Mouse (Mus musculus): ENCODE data around the gene Chd1l.

The Chd1l gene

DNA sequence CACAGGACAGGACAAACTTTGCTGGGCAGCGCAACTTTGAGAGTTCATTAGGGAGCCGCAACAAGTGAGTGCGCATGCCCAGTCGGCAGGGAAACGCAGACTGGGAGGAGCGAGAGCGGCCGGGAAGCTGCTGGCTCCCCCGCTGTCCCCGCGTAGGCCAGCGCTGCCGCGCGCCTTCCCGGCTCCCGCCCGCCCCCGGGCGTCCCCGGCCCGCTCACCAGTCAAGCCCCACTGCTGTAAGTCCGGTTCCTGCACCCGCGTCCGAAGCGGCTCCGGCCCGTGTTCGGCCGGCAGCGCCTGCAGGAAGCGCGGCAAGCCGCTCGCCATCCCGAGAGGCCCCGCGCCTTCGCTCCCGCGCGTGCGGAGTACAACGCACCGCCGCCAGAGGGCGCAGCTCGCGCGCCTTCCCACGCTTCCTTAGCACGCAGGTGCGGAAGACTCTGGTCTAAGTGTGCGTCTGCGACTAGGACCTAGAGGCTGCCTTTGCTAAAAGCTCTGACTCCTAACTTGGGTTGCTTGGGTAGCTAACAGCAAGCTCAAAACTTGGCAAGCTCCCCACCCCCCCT, at the start of gene Chd1l:
Gene Chd1l (minus strand): TSS at position 359 of the 566 bp plus-strand sequence.
- peak; percentile 81 to 83 for DNase-seq

DNA sequence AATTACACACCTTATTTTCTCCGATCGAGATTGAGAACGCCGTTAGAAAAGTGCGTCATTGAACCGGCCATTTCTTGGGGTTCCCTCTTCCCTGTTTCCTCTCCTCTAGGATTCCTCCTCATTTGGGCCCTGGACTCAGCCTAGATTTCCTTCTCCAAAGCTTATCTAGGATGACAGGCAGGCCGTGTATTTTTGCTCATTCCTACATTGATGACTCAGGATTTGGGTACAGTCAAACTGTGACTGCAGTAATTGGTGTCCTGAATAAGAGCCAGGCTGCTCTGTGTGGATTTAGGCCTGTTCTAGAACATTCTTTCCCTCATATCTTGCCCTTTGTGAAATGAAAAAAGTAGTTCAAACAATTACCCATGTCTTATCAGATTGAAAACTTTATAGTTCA, 49.7 kb upstream of the Chd1l start:
- no peak for DNase-seq

DNA sequence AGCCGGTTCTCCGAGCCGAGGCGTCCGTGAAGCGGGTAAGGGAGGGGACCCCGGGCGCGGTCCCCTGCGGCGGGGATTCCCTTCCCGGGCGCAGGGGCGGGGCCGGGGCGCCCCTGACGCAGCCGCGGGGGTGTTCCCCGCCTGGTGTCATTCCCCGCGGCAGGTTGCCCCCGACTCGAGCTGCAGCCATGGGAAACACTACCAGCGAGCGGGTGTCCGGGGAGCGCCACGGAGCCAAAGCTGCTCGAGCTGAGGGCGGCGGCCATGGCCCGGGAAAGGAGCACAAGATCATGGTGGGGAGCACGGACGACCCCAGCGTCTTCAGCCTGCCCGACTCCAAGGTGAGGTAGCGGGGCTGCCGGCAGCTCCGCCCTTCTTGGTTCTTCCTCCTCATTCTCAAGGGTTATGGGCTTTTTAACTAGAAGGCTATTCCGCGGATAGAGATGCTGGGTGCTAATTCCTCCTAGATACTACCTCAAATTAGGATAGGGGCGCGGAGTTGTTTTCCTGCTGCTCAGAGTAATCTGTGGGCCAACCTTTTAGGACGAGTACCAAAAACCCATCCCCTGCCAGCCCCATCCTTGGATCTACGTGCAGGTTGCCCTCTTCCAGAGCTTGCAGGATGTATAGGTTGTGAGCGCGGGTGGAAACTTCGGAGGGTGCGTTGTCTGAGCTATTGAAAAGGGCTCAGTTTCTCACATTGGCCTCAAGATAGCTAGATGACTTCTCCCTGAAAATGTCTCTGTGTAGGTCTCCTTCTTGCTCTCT, 48.6 kb upstream of the Chd1l start:
- DNase-seq: peak; percentile 73 to 77

DNA sequence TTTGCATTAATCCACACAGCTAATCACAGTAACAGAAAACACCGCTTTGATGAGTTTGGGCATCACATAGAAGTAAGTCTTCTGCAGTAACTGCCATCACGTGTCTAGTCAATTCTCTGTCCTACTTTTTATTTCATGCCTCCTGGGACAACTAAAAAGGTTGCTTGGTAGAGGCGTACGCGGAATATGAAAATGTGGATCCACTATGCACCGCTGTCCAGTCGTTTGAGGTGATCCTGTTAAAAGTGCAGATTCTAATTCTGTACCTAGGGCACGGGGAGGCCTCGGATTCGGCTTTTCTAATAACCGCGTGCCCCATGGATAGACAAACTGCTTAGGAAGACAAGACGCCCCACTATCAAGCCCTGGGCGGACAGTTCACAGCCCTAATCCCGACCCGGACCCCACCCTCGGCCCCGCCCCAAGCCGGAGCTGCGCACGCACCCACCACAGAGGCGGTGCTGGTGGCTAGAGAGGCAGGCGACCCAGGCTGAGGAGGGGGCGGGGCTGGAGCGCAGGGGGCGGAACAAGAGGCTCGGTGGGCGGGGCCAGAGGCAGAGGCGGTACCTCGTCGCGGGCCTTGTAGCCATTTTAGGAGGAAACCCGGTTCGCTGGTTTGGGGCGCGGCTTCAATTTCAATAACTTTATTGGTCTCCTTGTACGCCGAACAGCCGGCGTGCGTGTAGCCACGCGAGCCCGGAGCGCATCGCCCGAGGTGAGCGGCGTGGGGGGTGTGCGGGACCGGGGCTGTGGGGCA, 47.8 kb upstream of the Chd1l start, which contains the start of gene Prkab2:
Gene Prkab2 (plus strand): TSS at position 539 of the 757 bp plus-strand sequence.
- DNase-seq: peak; percentile 97 to 99

DNA sequence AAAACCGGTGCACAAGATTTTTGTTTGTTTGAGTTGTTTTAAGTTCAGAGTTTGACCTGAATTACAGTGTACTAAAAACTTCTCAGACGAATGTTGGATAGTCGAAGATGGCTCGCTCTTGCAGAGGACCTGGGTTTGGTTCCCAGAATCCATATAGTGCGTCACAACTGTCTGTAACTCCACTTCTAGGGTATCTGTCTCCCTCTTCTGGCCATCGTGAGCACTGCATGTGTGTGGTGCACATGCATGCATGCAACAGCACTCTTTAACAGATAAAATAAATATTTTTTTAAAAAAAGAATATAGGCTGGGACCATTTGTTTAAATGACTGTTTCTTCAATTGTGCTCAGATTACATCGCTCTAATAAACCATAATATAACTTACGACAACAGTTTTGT, 44.9 kb upstream of the Chd1l start:
- peak; percentile 16 to 17 for DNase-seq

DNA sequence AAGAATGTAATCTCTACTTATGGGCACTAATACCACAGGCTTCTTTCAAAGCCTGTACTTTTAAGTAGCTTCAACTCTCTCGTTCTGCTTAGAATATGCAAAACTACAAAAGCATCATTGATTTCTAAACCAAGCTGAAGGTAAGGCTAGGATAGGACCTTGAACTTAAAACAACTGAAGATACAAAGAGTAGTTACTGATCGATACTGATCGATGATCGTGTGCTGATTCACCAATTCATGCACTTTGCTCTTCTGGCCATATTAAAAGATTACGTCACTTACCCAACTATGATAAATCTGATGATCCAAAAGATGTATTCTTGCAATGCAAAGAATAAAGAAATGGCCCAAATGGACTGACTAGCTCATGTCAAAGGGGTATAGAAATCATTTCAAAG, 43.8 kb upstream of the Chd1l start:
- DNase-seq: no peak

DNA sequence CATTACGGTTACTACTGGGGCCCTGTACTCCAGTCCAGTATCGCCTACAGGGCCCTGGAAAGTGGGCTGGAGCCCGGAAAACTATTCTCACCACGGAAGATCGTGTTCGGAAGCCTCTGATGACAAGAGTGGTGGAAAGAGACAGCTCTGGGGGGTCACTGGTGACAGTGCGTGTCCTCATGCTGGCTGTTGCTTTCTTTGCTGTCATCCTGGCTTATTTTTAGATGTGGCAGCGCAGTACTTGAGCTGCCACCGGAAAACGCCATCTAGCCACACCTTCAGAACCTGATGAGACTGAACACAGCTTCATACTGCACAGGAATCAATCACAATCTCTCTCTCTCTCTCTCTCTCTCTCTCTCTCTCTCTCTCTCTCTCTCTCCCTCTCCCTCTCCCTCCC, 41.6 kb upstream of the Chd1l start:
- no peak for DNase-seq

DNA sequence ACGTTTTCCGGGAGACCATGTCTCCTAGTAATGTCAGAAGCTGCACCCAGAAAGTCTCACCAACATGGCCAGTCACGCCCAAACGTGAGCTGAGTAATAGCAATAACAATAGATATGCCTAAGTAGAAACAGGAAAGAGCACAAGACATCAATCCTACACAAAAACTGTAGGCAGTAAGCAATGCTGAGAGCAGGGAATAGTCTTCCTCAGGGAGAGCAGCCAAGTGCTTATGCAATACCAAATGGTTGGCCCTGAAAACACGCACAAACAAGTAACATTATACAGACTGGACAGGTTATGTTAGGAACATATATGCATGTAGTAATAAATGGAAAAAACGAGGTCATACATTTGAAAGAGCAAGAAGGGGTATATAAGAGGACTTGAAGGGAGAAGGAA, 39.5 kb upstream of the Chd1l start:
- DNase-seq: no peak

DNA sequence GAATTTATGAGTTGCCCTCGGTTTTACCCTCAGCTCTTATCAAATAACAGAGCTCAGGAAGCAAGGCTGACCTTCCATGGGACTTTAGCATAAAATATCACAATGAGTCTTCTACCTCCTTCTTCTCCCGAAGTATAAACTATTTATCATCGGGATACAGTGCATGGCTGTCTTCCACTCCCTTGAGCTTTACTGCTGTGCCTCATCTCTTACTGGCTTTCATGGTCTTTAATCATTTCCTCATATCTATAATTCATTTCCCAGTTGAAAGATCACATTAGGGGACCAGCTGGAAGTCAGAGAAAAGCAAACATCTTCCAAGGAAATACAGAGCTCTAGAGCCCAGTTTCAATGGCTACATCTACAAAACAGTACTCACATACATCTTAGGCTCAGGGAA, 39.0 kb upstream of the Chd1l start:
- DNase-seq: no peak

DNA sequence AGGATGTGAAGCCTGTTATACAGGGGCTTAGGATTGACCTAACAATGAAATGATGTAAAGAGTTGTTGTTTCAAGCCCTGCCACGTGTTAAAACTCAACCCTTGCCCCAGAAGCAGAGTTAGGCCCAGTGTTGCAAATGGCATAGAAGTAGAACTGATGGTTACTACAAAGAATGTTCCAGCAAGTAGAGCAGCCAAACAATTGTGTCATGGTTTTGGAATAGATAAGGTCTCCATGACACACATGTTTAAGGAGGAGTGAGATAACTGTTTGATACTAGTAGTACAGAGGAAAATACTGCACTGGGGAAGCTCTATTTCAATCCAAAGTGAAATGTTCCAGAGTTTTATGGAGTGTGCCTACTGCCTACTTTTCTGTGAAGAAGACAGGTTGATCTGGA, 38.5 kb upstream of the Chd1l start:
- no peak for DNase-seq

DNA sequence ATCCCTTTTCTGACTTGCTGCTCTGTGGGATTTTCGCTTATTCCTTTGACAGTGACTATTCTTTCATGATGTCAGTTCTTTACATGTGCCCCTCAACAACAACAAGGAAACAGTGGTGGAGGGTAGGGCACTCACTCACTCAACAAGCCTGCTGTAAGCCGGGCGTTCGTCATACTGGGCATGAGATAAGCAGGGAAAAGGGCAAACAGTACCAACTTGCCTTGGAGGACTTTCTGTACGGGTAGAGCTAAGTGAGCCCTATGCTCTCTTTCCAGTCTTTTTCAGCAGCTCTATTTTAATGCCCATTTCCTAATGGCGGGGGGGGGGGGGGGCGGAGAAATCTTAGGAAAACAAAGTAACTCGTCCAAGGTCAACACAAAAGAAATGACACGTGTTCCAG, 32.0 kb upstream of the Chd1l start:
- DNase-seq: no peak

DNA sequence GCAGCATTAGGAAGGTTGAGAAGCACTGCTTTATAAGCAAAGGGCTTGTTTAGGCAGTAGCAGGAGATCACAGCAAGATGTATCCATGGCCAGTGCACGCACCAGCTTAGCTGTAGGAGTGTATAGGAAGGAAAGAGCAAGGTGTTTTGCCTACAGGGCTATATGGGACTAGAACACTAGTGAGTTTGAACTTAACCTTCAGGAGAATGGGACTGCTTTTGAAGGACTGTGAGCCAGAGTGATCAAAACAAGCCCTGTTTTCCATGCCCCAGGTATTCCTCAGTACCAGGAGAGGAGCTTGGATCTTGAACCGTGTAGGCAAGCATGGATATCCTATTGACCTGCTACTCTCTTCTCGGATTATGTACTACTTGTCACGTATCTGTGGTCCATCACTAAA, 31.4 kb upstream of the Chd1l start:
- DNase-seq: no peak

DNA sequence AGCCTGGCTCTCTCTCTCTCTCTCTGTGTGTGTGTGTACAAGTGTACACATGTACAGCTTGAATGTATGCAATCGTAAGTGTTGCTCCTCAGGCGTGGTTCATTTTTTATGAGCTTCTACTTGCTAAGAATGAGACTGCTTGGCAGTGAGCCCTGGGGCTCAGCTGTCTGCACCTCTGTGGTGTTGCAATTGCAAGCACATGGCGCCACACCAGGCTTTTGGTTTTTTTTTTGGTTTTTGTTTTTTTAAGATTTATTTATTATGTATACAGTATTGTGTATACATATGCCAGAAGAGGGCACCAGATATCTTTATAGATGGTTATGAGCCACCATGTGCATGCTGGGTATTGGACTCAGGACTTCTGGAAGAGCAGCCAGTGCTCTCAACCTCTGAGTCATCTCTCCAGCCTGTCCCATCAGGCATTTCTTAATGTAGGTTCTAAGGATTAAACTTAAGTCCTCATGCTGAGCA, 24.3 kb upstream of the Chd1l start:
- DNase-seq: no peak

DNA sequence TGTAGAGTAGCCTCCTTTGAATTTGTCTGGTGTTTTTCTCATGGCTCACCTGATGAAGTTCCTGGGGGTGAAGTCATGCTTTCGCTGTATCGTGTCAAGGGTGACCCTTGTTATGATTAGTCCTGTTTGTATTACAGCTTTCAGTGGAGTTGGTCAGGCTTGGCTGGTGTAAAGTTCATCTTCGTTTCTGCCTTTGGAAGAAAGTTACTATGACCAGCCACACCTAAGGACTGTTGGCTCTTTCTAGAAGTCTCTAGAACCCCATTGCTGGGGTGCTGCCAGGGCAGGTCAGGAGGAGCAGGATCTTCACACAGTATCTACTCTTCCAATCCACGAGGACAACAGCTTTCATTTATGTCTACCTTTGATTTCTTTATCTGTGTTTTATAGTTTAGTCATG, 23.5 kb upstream of the Chd1l start:
- DNase-seq: no peak

DNA sequence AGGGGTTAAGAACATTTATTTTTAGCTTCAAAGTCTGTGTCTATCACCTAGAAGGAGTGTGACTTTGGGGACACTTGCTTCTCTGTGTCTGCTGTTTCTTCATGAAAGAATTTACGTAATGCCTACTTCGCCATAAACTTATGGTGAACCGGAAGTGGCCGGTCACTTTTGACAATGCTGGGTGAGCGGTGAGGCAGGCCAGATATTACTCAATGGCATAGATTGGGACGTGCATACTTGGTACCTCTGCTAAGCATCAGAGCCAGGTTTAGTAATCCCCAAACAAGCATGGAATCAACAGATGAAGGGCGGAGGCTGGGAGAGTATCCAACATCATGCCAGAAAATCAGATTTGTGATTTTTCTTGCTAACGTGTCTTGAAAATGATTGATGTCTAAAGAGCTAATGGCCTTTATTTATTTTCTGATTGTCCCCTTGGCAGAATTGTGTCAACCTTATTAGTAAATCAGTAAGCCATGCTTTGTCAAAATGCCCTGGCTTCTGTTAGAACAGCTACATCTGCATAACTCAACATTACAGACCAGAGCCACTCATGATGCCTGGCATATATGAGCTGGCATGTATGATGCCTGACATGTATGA, 21.4 kb upstream of the Chd1l start:
- DNase-seq: no peak

DNA sequence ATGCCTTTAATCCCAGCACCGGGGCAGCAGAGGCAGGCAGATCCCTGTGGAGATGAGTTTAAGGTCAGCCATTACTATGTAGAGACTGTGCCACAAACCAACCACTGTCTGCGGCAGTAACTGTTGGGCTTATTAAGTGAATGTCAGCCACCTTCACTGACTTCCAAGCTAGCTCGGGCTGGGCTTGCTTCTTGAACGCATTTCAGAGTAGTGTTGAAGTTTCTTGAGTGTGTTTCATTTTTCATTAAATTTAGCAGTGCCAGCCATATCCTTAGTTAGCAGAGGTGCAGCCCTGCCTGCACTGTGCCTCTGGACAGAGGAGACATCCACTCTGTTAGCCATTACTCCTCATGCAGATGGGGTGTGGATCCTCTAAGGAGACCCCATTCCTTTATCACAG, 20.7 kb upstream of the Chd1l start:
- DNase-seq: no peak

DNA sequence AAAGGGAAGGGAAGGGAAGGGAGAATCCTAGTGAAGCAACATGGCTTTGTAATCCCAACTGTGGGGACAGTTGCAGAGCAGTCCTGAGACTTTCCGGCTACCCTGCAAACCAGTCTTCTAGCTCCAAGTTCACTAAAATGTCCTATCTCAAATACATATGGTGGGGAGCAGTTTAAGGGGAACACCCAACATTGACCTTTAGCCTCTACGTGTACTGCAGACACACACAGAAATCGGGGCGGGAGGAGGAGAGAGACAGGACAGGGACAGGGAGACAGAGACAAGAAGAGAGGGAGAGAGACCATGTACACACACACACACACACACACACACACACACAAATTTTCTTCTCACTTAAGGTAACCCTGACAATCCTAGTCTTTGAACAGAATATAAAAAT, 19.9 kb upstream of the Chd1l start:
- DNase-seq: no peak

DNA sequence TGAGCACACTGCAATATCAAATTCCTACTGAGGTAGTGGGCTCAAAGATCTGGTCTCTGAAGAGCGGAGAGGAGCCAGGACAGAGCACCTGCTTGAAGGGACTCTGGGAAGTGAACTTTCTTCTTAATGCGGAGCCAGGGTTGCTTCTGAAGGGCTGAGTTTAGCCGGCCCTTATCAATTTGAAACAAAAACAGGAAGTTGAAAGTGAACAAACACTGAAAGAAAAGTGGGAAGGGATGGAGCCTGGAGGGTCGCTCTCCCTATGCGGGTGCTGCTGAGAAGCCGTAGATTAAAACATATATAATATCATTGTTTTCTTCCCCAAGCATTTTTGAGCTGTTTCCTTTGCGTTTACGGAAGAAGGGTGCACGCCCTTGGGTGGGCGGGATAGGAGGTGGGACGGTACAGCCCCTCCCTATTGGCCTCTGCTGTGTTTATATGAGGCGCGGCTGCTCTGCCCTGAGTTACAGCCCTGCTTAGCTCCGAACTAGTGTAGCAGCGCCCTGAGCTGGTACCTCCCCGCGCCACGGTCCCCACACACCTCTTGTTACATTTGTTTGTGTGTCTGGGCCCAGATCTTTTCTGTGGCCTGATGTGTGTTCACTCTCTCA, 18.5 kb upstream of the Chd1l start, which contains the start of gene Fmo5:
Gene Fmo5 (plus strand): TSS at position 414 of the 611 bp plus-strand sequence.
- DNase-seq: peak; percentile 69 to 72

DNA sequence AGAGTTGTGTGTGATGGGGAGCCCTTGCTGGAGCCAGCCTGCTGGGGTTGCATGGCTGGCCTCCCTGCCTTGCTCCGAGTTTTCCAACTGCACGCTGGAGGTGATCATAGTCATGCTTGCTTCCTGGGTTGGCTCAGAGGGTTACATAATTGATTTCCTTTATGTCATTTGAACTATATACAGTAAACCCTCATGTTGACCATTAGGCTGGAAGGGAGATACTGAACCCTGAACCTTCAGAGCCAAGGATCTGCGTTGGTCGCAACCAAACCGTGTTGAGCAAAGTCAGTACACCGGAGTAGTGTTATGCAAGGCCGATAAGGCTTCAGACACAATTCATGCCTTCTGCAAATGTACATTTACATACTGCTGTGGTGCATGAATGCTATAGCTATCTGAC, 17.9 kb upstream of the Chd1l start:
- no peak for DNase-seq

DNA sequence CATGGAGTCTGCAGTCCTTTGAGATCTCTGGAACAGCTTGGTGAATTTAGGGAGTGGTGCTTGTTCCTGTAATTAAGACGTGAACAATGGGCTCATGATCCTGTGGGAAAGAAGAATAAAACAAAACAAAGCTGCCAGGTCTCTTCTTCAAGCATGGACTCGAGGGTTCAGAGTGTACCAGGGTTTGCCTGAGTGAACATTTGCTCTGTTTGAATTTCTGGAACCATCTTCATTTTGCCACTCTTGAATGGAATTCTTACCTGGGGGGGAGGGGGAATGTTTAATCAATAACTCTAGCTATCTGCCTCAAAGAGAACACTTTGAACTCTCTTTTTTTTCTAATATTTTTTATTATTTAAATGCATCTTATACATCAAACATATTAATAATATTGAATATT, 14.6 kb upstream of the Chd1l start:
- DNase-seq: no peak

DNA sequence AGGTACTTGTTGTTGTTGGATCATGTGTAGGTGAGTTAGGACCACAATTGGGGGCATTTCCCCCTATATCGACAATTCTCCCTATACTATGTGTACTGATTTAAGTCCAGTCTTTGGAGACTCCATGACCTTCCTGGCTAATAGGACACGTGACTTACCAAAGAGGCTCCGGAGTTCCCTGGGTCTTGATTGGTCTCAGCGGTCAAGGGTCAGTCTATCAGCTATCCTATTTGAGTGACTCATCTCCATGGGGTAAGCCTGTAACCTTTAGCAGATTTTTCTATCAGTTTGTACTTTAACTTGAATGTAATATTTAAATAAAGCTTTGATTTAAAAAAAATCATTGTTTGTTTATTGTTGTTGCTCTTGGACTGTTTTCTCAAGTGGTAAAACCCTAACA, 10.7 kb upstream of the Chd1l start:
- DNase-seq: no peak

DNA sequence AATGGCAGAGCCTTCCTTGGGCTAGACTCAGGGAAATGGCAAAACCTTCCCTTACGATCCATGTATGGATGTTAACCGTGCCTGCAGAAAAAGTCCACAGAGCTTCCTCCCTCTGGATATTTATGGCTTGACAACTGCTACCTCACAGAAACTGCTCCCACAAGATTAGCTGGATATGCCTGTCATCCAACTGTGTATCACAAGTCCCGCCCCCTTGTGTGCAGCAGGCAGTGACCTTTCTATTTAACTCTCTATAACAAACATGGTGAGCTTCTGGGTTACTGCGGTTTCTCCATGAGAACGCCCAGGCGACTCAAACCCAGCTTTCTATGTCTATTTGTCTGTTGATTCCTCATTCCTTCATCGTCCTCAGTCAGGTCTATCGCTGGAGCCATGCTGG, 7.9 kb upstream of the Chd1l start:
- no peak for DNase-seq

Data from thymus, adult 18-20 months (tissue).